Mouse (Mus musculus): Measurements from ENCODE around the gene Tnfrsf19. TPM values are rescaled to one million over a fixed set of nuclear protein-coding genes. Genes with fewer than 3 reads are reported as not detected.

Tnfrsf19 gene
- total RNA-seq (2021), result 1 to 10 TPM; 2.8 to 3.2 TPM
- long read RNA-seq, experiment 1, full-length matches to known transcripts, result 2 of 3 reads
- long read RNA-seq, experiment 1, partial matches to known transcripts, result 1 of 3 reads
- long read RNA-seq, experiment 1, other reads (novel, unspliced or antisense), result 0 of 3 reads
- long read RNA-seq, experiment 2, partial matches to known transcripts, result 1 of 2 reads
- long read RNA-seq, experiment 2, other reads (novel, unspliced or antisense), result 0 of 2 reads

DNA sequence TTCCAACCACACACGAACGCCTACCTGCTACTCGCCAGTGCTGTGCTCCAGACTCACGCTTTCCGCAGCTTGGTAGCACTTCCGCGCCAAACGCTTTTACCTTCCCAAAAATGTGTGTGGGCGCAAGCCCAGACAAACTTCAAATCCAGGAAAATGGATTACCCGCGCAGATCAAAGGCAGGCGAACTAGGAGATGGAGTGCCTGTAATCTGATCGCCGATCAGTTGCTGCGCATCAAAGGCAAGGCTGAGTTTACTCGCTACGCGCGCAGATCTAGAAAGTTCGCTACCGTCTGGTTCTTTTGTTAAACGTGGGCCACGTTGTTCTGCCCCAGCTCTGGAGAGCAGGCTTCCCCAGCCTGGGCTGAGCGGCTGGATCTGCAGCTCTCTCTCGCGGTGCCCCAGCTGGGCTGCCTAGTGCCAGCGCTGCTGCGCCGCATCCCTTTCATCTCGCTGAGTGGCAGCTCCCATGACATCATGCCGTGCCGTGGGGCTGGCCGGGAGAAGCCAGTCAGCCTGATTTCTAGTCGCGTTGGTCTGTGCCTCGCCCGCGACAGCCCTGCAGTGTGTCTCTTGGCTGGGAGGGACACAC lies at the start of gene Tnfrsf19:
Gene Tnfrsf19, minus strand, starts transcription at position 400 of the 591 bp plus-strand sequence.
- DNase-seq, result peak; percentile 72 to 73

DNA sequence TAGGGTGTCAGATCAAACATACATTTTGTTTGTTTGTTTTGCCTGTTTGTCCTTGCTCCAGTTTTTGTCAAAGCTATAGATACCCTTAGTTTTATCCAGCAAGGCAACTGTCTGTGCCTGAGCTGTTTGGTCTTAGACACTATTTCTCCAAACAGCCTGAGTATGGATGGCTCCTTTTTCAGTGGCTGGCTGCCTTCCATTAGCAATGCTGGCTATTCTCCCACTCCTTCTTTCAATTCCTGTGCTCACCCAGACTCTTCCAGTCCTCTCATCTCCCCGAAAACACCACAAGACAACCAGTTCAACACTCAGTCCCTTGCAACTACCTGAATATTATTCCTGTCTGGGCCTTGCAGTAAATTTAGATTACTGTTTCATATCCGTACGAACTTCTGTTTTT lies 45.8 kb upstream of the Tnfrsf19 start:
- peak in 1 of 2 experiments; percentile 25 for DNase-seq

DNA sequence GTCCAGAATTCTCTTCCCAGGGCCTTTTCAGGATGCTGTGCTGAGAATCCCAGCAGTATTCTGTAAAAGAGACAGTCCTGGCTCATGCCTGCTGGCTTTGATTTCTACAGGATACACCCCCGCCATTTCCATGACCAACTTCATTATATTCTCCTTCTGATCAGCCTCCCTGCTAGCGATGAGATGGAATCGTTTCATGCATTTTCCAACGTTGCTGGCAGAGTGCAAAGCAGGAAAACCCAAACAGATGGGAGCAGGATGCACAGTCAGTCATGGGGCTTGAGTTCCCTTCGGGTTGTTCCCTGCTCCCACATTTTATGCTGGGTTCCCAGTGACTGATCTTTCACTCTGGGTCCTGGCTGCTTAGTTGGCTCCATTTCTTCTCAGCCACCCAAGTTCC lies 44.7 kb upstream of the Tnfrsf19 start:
- DNase-seq, result peak in 1 of 2 experiments; percentile 4

DNA sequence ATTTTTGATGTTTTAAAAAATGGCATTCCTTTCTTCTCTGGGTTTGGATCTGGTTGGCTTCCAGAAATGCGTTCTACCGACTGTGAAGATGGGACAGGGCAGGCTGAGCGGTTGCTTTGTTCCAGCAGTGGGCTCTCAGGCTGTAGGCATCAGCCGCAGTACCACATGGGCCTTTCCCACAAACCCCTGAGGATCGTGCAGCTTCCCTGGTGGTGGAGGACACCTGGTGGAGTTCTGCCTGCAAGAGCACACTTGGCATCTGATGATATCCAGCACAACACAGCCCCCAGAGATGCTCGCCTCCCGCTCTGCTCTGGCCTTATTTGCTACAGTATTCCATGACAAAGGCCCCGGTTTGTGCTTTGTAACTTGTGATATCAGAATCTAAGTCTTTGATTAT lies 41.9 kb upstream of the Tnfrsf19 start:
- DNase-seq, result no peak

DNA sequence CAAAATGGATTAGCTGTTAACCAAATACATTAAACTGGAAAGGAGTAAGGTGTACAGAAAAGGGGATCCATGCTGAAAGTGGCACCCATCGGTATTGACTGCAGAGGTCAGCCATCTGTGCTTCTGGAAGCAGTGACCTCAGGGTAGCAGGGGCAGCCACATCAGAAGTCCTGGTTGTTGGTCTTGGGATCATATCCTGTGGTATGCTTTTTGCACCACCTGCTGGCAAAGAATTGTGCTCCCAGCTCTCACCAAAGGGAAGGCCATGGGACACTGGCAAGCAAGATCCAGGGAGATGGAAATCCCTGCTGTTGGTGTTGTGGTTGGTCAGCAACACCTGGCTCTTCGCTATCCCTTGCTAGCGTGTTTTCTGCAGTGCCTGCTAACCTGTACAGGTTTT lies 39.0 kb upstream of the Tnfrsf19 start:
- peak; percentile 24 to 50 for DNase-seq

DNA sequence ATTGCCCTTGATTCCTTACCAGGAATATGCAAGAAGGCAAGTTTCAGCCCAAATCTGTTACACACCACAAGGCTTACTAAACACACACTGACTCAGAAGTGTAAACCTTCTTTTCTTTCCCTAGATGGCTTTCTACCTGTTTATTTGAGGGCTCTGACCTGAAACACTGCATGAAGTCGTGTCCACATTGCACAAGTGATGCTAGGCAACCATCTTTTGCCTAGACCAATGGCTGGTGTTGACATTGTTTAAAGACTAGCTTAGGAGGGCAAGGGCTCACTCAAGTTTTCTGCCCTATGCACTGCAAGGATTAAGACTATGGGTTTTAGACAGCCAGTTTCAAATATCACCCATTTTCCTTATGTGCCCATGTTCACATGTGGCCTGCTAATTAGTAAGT lies 23.3 kb upstream of the Tnfrsf19 start:
- DNase-seq, result no peak

DNA sequence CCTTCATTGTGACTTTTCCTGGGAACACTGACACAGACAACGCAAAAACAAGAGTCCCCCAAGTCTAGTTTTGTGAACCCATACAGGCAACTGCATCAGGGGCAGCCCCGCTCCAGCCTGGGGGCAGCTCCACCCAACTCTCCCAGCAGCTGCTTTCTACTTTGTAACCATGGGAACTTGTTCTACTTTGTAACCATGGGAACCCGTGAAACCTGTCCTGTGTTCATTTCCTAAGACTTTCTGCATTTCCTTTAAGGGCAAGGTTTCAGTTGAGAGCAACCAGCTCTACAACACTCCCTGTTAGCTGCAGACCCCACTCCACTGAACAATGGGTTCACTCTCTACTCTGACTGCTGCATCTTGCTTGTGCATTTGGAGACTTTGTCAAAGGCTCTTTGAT lies 15.4 kb upstream of the Tnfrsf19 start:
- DNase-seq, result no peak

DNA sequence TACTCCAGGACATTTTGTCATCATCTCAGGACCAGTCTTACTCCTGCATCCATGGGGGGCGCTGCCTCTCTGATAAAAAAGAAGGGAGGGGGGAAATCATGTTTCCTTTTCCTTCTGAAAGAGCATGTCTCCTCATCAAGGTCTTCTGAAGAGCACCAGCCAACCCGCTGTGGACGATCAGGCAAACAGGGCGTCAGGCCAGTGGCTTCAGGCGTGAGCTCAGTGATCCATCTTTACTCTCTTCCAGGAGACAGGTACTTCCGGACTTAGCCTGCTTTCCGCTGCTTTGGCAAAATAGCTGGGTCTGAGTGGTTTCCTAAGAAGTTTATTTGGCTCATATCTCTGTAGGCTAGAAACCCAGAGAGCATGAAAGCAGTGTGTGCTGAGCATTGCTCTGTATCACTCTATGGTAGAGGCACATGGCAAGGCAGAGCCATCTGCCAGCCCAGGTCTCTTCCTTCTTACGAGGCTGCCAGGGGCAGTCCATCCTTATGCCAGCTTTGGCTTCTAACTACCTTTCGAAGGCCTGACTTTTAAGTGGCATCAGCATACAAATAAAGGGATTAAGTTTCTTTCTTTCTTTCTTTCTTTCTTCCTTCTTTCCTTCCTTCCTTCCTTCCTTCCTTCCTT lies 13.1 kb upstream of the Tnfrsf19 start:
- DNase-seq, result no peak

DNA sequence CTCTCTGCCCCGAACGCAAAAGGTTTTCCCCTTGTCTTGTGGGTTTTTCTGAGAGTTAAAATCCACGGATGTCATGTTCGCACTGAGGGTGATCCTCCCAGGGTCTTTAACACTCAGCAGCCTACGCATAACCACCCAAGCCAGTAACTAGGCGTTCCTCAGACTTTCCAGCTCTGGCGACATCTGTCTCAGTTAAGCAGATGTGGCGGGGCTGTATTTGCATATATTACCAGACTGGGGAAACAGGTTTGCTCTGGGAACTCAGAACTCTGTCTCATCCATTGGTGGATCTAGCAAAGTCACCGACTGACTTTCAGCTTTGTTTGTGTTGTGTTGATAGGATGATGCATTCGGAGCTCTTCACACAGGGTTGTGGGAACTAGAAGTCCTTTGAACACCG lies 10.7 kb upstream of the Tnfrsf19 start:
- no peak for DNase-seq

DNA sequence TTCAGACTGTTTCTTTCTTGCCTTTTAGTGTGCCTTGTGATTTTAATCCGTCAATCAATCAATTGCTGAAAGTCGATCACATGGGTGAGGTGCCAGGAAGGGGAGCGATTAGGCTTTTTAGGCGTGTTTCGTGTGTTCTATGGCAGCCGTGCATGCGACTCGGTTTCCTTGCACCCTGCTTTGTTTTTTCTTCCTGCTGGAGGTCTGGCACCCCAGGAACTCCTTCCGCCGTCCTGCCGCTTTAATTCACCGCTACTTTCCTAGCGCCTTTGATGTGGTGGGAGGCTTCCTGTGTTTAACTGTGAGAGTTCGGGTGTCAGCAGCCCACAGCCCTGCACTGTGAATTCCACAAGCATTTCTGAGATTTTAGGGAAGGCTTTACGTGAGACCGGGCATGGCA lies 10.2 kb upstream of the Tnfrsf19 start:
- DNase-seq, result no peak

DNA sequence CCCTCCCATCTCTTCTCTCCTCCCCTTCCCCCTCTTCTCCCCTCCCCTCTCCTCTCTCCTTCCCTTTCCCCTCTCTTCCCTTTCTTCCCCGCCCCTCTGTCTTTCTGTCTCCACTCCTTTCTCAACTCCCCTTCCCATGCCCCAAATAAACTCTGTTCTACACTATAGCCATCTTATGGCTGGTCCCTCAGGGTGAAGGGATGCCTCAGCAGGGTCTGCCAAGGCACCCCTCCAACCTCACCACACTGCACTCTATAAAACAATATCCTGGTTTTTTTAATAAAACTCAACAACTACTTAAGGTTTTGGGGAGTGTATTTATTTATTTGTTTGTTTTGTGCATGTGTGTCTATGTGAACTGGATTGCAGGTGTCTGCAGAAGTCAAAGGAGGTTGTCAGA lies 9.6 kb upstream of the Tnfrsf19 start:
- DNase-seq, result no peak

DNA sequence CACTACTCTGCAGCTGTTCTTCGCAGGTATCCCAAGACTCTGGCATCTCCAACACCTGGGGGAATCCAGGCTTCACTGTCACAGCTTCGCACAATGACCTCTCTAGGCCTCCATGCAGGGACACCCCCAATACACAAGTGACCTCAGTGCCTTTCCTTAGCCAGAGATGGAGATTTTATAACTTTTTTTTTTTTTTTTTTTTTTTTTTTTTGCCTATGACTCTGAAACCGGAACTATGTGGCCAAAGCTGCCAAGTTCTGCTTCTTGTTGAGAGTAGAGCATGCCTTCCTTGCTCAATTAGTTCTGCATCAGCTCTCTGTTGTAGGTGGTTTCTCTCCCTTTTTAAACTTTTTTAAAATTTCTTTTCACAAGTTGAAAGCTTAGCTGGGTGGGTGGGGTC lies 5.9 kb upstream of the Tnfrsf19 start:
- DNase-seq, result no peak

DNA sequence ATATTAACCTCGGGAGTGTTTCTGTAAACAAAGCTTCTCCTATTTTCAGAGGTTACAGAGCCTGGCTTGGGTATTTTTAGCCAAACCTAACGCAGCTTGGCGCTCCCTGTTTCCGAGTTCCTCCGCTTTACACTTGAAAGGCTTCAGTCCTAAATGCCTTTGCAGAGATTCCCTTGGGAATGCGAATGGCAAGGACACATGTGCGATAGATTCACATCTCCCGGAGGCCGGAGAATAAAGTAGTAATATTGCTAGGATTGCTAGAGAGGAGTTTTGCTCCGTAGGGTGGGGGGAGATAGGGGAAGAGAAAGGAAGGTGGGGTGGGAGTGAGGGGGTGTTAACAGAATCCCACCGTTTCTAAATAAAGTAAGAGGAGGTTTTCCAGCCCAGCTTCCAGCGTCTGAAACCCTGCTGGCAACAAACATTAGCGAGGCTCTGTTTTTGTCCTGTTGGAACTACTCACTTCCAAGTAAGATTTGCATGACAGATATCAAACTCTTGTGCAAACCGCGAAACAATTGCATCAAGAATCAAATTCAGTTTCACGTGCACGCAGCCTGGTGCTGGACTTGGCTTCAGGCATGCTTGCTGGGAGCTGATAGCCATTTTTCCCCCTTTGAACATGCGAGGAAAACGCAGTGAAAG lies 722 bp downstream of the Tnfrsf19 start:
- DNase-seq, result peak; percentile 39 to 43

DNA sequence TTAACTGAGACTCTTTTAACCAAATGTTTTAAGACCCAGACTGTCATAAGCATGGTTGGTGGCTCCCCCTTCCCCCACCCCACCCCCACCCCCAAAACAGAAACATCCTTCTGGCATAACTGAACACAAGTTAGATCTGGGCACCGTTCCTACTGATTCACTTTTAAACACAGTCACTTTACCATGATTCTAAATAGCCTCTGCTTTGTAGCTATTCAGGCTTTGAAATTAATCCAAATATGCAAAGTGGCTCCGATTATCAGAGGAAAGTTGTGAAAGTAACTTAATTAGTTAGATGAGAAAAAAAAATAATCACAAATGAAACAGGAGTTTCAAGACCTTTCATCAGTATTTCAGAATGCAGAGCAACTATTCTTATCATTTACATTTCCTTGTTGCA lies 2.0 kb downstream of the Tnfrsf19 start:
- no peak for DNase-seq

DNA sequence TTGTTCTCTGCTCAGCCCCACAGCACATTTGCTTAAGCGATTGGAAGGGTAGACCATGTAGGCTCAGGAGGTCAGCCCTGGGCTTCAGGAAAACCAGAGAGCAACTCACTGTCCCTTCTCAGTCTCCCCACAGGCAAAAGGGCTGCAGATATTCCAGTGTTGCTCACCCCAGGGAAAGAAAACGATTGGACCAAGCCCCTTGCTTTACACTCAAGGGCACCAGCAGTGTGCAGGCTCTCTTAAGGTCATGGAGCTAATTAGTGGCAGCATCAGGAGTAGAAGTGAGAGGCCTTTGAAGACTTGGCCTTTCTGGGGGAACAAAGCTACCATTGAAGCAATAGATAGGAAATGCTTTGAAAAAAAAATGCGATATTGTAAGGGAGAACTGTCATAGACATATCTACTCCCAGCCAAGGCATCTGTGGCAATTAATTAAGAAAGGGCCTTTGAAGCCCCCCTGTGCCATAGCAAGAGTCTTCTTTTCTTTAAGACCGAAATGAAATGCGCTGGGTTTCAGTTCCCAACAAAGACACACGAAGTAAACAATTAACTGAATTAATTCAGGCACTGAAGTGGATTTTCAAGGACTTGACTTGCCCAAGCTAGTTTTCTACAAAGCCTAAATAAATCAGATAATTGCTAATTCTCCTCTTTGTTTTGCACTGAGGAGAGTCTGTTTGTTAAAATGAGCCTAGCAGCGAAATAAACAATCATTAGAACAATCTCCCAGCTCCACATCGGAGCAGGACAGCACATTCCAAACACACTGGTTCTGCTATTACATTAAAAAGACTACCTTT lies 2.6 kb downstream of the Tnfrsf19 start:
- DNase-seq, result peak in 1 of 2 experiments; percentile 10

DNA sequence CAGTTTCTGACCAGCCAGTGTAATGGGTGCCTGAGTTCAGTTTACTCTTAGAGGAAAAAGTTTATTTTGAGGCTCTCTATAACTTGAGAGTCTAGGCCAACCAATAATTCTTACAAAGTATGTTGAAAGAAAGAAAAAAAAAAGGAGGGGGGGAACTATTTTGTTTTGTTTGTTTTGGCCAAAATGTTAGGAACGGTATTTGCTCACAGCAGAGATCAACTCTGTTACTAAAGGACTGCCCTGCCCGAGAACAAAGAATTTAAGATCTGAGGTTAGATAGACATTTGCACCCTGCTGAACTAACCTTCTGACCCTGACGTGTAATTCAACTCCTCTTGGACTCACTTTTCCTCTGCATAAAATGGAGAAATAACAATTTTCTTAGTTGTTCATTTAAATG lies 4.0 kb downstream of the Tnfrsf19 start:
- no peak for DNase-seq

DNA sequence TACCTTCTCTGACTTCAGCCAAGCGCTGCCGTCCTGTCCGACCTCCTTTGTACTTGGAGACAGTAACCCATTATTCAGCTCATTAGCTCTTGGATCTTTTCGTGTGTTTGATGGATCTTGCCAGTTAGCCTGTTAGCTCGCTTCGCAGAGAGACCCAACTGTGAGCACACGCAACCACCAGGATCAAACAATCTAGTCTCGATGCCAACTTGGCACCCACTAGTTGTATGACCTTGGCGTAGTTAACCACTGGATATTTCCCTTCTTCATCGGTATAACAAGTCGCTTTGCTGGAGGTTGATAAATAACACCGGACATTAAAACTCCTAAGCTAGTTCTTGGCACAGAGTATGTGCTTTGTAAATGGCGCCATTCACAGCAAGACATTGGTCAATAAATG lies 6.1 kb downstream of the Tnfrsf19 start:
- no peak for DNase-seq

DNA sequence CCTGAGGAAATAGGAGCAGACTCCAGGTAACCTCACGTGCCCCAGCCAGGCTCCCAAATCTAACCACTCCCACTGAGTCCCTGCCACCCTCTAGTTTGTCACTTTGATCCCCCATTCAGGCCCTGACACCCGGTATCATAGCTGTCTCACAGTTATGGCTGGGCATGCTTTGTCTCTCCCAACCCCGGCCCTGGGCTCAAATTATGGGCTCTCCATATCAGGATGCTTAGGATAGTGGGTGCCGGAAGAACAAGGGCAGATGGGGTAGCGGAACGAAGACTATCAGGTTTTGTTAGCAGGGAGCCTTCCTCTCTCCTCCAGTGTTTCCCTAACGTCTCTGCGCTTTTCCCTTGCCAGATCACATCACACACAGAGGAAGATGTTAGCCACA lies 8.2 kb downstream of the Tnfrsf19 start:
- DNase-seq, result no peak

DNA sequence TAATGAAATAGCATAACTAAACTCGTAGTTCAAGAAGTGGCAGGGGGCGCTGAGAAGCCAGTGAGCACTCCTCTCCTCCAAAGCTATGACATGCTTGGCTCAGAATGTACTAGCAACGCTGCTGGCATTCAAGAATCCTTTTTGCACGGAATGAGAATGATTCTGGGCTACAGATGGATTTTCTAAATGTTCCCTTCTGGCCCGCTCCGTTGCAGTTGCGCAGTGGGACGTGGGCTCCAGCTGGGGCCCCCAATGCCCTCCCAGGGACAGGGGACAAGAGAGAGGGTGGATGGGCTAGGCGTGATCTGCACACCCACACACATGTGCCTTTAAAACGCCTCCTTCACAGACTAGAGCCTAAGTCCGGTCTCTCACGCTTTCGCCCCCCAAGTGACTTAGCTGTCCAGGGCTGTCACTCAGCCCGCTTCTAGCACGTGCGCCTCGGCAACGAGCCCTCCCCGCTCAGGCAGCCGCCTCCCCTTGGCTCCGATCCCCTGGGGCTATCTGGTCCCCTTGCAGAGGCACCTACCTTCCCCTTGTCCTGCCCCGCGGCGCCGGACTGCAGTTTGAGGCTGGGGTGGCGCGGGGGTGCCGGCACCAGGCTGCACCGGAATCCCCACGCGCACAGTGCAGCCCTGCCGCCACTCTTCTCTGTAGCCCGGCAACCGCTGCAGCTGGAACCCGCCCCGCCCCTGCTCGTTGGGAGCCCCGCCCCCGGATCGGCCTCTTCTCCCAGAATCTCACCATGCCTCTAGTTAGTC lies 8.8 kb downstream of the Tnfrsf19 start:
- DNase-seq, result peak; percentile 37 to 59

DNA sequence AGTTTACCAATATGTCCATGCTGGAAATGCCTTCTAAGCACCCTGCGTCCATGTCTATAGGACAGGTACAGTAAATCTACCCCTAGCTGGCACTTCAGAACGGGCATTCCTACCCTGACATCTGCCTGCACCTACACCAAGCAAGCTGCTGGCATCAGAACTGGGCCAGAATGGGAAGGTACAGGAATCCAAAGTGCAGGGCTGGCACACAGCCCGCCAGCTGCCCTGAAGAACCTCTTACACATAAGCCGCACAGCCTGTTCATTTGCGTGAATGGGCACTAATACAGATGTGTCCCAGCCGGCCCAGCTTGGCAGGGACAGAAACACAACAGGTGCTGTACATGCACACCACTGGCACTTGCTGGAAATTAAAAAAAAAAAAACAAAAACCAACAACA lies 15.9 kb downstream of the Tnfrsf19 start:
- no peak for DNase-seq

DNA sequence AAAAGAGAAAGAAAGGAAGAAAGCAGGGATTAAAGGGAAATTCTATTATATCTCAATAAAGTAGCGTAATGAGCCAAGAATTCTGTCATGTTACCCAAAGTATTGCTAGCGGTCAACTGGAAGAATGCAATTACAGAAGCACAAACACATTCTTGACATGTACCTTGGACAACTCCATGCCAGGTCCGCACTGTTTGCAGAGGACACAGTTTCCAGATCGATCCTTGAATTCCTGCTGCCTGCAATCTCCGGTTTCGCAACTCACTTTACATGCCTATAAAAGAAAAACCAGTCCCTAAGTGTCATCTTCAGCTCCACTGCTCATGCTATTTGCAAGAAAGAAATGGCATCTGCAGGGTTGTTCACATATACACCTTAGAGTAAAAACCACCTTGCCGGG lies 22.3 kb downstream of the Tnfrsf19 start:
- DNase-seq, result no peak

DNA sequence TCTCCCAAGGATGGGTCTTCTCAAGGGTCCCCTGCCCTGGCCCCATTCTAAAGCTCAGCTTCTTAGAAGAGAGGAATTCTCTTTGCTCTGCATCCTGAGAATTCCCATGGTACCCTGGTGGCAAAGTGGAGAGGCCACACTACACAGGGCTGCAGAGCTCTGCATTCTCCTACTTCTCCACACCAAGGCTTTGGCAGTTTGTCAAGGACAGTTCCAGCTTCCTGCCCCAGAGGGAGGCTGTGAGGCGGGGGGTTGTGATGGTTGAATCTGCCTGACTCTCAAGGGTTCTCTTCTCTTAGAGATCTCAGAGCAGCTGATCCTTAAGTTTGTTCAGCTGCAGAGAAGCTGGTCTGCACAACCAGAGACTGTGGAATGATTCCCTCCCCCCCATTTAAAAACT lies 23.9 kb downstream of the Tnfrsf19 start:
- no peak for DNase-seq

All from heart, adult 18-20 months (tissue).